Mouse (Mus musculus) embryonic facial prominence, embryonic 15.5 days (tissue): ENCODE measurements around the gene Gfi1. TPM values are rescaled to one million over a fixed set of nuclear protein-coding genes. Genes with fewer than 3 reads are reported as not detected.

ENCODE experiments used
- ATAC-seq: fragments of 200-750 bp; cut with Nextera tagmentation; 2 replicates; pipeline ENCODE4 v1.8.0; 2017; ENCODE audit warnings: low read depth, moderate TSS enrichment; ENCODE audit not compliant: insufficient number of reproducible peaks, low FRiP score, low TSS enrichment
- H3K27ac ChIP-seq: fragments of 300-500 bp; sonication (generic); replicated peaks from 2 replicates; pipeline ENCODE4 v1.5.1; 2015; ENCODE audit warnings: mild to moderate bottlenecking, inconsistent platforms
- H3K27me3 ChIP-seq: fragments of 300-500 bp; sonication (generic); 2 replicates; pipeline ENCODE4 v1.6.1; 2015; ENCODE audit warnings: inconsistent platforms
- H3K36me3 ChIP-seq: fragments of 300-500 bp; sonication (generic); 2 replicates; pipeline ENCODE4 v1.6.1; 2015; ENCODE audit warnings: mild to moderate bottlenecking, inconsistent platforms
- H3K4me1 ChIP-seq: fragments of 300-500 bp; sonication (generic); 2 replicates; pipeline ENCODE4 v1.6.1; 2015; ENCODE audit warnings: inconsistent platforms
- H3K4me2 ChIP-seq: fragments of 300-500 bp; sonication (generic); replicated peaks from 2 replicates; pipeline ENCODE4 v1.6.1; 2015; ENCODE audit warnings: mild to moderate bottlenecking, inconsistent platforms
- H3K4me3 ChIP-seq: fragments of 300-500 bp; sonication (generic); replicated peaks from 2 replicates; pipeline ENCODE4 v1.5.1; 2015; ENCODE audit warnings: mild to moderate bottlenecking, inconsistent platforms
- H3K9ac ChIP-seq: fragments of 300-500 bp; sonication (generic); 2 replicates; pipeline ENCODE4 v1.6.1; 2015; ENCODE audit warnings: inconsistent platforms
- H3K9me3 ChIP-seq: fragments of 300-500 bp; sonication (generic); replicated peaks from 2 replicates; pipeline ENCODE4 v1.6.1; 2016; ENCODE audit warnings: inconsistent platforms
- WGBS: fragments of 180-500 bp; shearing (Covaris S2); methylation state at CpG from one replicate; pipeline ENCODE4 v1.1.7; 2015; 5-methylcytosine and 5-hydroxymethylcytosine counted together
- polyA plus RNA-seq: library from polyadenylated mRNA; unstranded; fragments of >200 nt; fragmentation: Nextera tagmentation; extraction: Ambion mirVana; gene quantifications from 2 replicates; pipeline ENCODE4 v1.2.1, GENCODE M21; 2015

Gfi1 gene
- polyA plus RNA-seq, 1 experiment from 2014 or later = 1.1 TPM

- Histone ChIP-seq H3K9ac (0 out of 2 replicates have a peak overlapping the region, but pooled peaks have one; percentile 16), H3K4me1 (peaks cover 53% of the 10 kb centered on the region)
These were observed 4.2 kb downstream of the Gfi1 start for GRCm38 (mm10) chr5:107721638-107722011.

GRCm38 (mm10) chr5:107720991-107721637, 4.7 kb downstream of the Gfi1 start:
- Histone ChIP-seq H3K9ac (peak overlapping the region; percentile 16; the same call in 1 of the 2 replicates), H3K4me3 (peak overlapping the region; percentile 41), H3K9me3 (no peaks in the 10 kb centered on the region), H3K36me3 (no peaks in the 10 kb centered on the region), H3K4me2 (peak overlapping the region; percentile 68), H3K27me3 (peaks cover 90% of the 10 kb centered on the region), H3K4me1 (peaks cover 48% of the 10 kb centered on the region), H3K27ac (no peak overlapping the region)
- no peak for ATAC-seq
- WGBS = 2% methylated on average over 58 of the region's 58 CpGs

More at GRCm38 (mm10) chr5:107721638-107722011, 4.2 kb downstream of the Gfi1 start:
- H3K9me3 ChIP-seq = no peaks in the 10 kb centered on the region
- no peak overlapping the region for H3K27ac ChIP-seq
- peak overlapping the region; percentile 41 for H3K4me3 ChIP-seq
- no peak for ATAC-seq
- peaks cover 92% of the 10 kb centered on the region for H3K27me3 ChIP-seq
- no peaks in the 10 kb centered on the region for H3K36me3 ChIP-seq
- H3K4me2 ChIP-seq = peak overlapping the region; percentile 68
- WGBS = 1% methylated on average over 33 of the region's 33 CpGs

GRCm38 (mm10) chr5:107720511-107720910, 5.3 kb downstream of the Gfi1 start:
- H3K9ac ChIP-seq = no peak overlapping the region
- H3K36me3 ChIP-seq = no peaks in the 10 kb centered on the region
- 9% methylated on average over 5 of the region's 5 CpGs for WGBS
- no peak overlapping the region for H3K4me2 ChIP-seq
- H3K4me1 ChIP-seq = peaks cover 42% of the 10 kb centered on the region
- no peaks in the 10 kb centered on the region for H3K9me3 ChIP-seq
- H3K27ac ChIP-seq = no peak overlapping the region
- peaks cover 84% of the 10 kb centered on the region for H3K27me3 ChIP-seq
- H3K4me3 ChIP-seq = no peak overlapping the region
- no peak for ATAC-seq

- Histone ChIP-seq H3K9ac (no peak overlapping the region), H3K27ac (no peak overlapping the region), H3K4me2 (no peak overlapping the region), H3K9me3 (no peaks in the 10 kb centered on the region), H3K36me3 (no peaks in the 10 kb centered on the region), H3K4me3 (no peak overlapping the region), H3K27me3 (peaks cover 80% of the 10 kb centered on the region), H3K4me1 (peaks cover 35% of the 10 kb centered on the region)
- 18% methylated on average over 1 of the region's 1 CpGs for WGBS
- ATAC-seq = no peak
These were observed 6.0 kb downstream of the Gfi1 start for GRCm38 (mm10) chr5:107719786-107720185.

GRCm38 (mm10) chr5:107719209-107719608, 6.6 kb downstream of the Gfi1 start:
- Histone ChIP-seq H3K9me3 (no peaks in the 10 kb centered on the region), H3K36me3 (no peaks in the 10 kb centered on the region), H3K27ac (no peak overlapping the region), H3K9ac (no peak overlapping the region), H3K4me1 (peaks cover 29% of the 10 kb centered on the region), H3K27me3 (peaks cover 79% of the 10 kb centered on the region), H3K4me3 (no peak overlapping the region), H3K4me2 (no peak overlapping the region)
- ATAC-seq = no peak
- 19% methylated on average over 3 of the region's 3 CpGs for WGBS

GRCm38 (mm10) chr5:107717871-107718361, 7.9 kb downstream of the Gfi1 start:
- H3K4me1 ChIP-seq = peaks cover 16% of the 10 kb centered on the region
- no peak overlapping the region for H3K4me2 ChIP-seq

GRCm38 (mm10) chr5:107711689-107712088, 14.1 kb downstream of the Gfi1 start:
- no peaks in the 10 kb centered on the region for H3K4me1 ChIP-seq
- H3K9me3 ChIP-seq = no peaks in the 10 kb centered on the region
- no peaks in the 10 kb centered on the region for H3K36me3 ChIP-seq
- no peak for ATAC-seq
- no peak overlapping the region for H3K27ac ChIP-seq
- H3K4me2 ChIP-seq = no peak overlapping the region
- H3K4me3 ChIP-seq = no peak overlapping the region
- WGBS = 64% methylated on average over 2 of the region's 2 CpGs
- H3K9ac ChIP-seq = no peak overlapping the region
- H3K27me3 ChIP-seq = peaks cover 22% of the 10 kb centered on the region

More at GRCm38 (mm10) chr5:107717871-107718361, 7.9 kb downstream of the Gfi1 start:
- Histone ChIP-seq H3K27me3 (peaks cover 71% of the 10 kb centered on the region), H3K4me3 (no peak overlapping the region), H3K27ac (no peak overlapping the region), H3K9me3 (no peaks in the 10 kb centered on the region), H3K9ac (no peak overlapping the region), H3K36me3 (no peaks in the 10 kb centered on the region)
- 12% methylated on average over 11 of the region's 11 CpGs for WGBS
- ATAC-seq = no peak

- 0 out of 2 replicates have a peak, but pooled peaks cover 5% of the 10 kb centered on the region for H3K27me3 ChIP-seq
These were observed 17.6 kb downstream of the Gfi1 start for GRCm38 (mm10) chr5:107708124-107708797.

GRCm38 (mm10) chr5:107706262-107706661, 19.6 kb downstream of the Gfi1 start:
- ATAC-seq = no peak
- 77% methylated on average over 1 of the region's 1 CpGs for WGBS

More at GRCm38 (mm10) chr5:107708124-107708797, 17.6 kb downstream of the Gfi1 start:
- Histone ChIP-seq H3K4me1 (no peaks in the 10 kb centered on the region), H3K9ac (no peak overlapping the region), H3K9me3 (no peaks in the 10 kb centered on the region), H3K36me3 (no peaks in the 10 kb centered on the region), H3K4me3 (no peak overlapping the region), H3K4me2 (no peak overlapping the region), H3K27ac (no peak overlapping the region)
- 83% methylated on average over 8 of the region's 8 CpGs for WGBS
- no peak for ATAC-seq

GRCm38 (mm10) chr5:107705756-107706155, 20.1 kb downstream of the Gfi1 start:
- Histone ChIP-seq H3K4me2 (no peak overlapping the region), H3K27me3 (0 out of 2 replicates have a peak, but pooled peaks cover 5% of the 10 kb centered on the region), H3K27ac (no peak overlapping the region), H3K9me3 (no peaks in the 10 kb centered on the region), H3K36me3 (no peaks in the 10 kb centered on the region), H3K4me1 (no peaks in the 10 kb centered on the region), H3K4me3 (no peak overlapping the region), H3K9ac (no peak overlapping the region)
- no peak for ATAC-seq
- 81% methylated on average over 4 of the region's 4 CpGs for WGBS

More at GRCm38 (mm10) chr5:107706262-107706661, 19.6 kb downstream of the Gfi1 start:
- H3K9ac ChIP-seq = no peak overlapping the region
- H3K4me3 ChIP-seq = no peak overlapping the region
- 0 out of 2 replicates have a peak, but pooled peaks cover 5% of the 10 kb centered on the region for H3K27me3 ChIP-seq
- no peak overlapping the region for H3K27ac ChIP-seq
- no peaks in the 10 kb centered on the region for H3K9me3 ChIP-seq
- H3K4me2 ChIP-seq = no peak overlapping the region
- H3K4me1 ChIP-seq = no peaks in the 10 kb centered on the region
- no peaks in the 10 kb centered on the region for H3K36me3 ChIP-seq

GRCm38 (mm10) chr5:107703207-107703763, 22.6 kb downstream of the Gfi1 start:
- H3K27ac ChIP-seq = no peak overlapping the region
- H3K36me3 ChIP-seq = no peaks in the 10 kb centered on the region
- H3K27me3 ChIP-seq = no peaks in the 10 kb centered on the region
- no peaks in the 10 kb centered on the region for H3K4me1 ChIP-seq
- 85% methylated on average over 6 of the region's 6 CpGs for WGBS
- H3K9ac ChIP-seq = no peak overlapping the region
- no peak for ATAC-seq
- no peak overlapping the region for H3K4me2 ChIP-seq
- no peak overlapping the region for H3K4me3 ChIP-seq
- H3K9me3 ChIP-seq = no peaks in the 10 kb centered on the region
